Mouse (Mus musculus): ENCODE data around the gene Epsti1.

Epsti1 gene

GRCm38 (mm10) chr14:78011808-78012207 is 107.8 kb downstream of the Epsti1 start:
- DNase-seq (ENCODE audit: extremely low read depth, low read depth): no peak

GRCm38 (mm10) chr14:78015540-78016321 is 111.7 kb downstream of the Epsti1 start:
- no peak for DNase-seq (ENCODE audit: extremely low read depth, low read depth)

- no peak for DNase-seq (ENCODE audit: extremely low read depth, low read depth)
Measured at GRCm38 (mm10) chr14:78016398-78016797, 112.4 kb downstream of the Epsti1 start.

- no peak for DNase-seq (ENCODE audit: extremely low read depth, low read depth)
Measured at GRCm38 (mm10) chr14:78019935-78020334, 115.9 kb downstream of the Epsti1 start.

- DNase-seq (ENCODE audit: extremely low read depth, low read depth): no peak
Measured at GRCm38 (mm10) chr14:78038876-78039275, 134.8 kb downstream of the Epsti1 start.

- no peak for DNase-seq (ENCODE audit: extremely low read depth, low read depth)
Measured at GRCm38 (mm10) chr14:78040643-78041042, 136.6 kb downstream of the Epsti1 start.

GRCm38 (mm10) chr14:78041886-78042526 is 138.0 kb downstream of the Epsti1 start:
- DNase-seq (ENCODE audit: extremely low read depth, low read depth): no peak

- DNase-seq (ENCODE audit: extremely low read depth, low read depth): no peak
Measured at GRCm38 (mm10) chr14:78043079-78043478, 139.0 kb downstream of the Epsti1 start.

- no peak for DNase-seq (ENCODE audit: extremely low read depth, low read depth)
Measured at GRCm38 (mm10) chr14:78048258-78048657, 144.2 kb downstream of the Epsti1 start.

GRCm38 (mm10) chr14:78048674-78049073 is 144.6 kb downstream of the Epsti1 start:
- no peak for DNase-seq (ENCODE audit: extremely low read depth, low read depth)

Measured in MEL-GATA-1-ER (cell line).